In the genomic region with DNA sequence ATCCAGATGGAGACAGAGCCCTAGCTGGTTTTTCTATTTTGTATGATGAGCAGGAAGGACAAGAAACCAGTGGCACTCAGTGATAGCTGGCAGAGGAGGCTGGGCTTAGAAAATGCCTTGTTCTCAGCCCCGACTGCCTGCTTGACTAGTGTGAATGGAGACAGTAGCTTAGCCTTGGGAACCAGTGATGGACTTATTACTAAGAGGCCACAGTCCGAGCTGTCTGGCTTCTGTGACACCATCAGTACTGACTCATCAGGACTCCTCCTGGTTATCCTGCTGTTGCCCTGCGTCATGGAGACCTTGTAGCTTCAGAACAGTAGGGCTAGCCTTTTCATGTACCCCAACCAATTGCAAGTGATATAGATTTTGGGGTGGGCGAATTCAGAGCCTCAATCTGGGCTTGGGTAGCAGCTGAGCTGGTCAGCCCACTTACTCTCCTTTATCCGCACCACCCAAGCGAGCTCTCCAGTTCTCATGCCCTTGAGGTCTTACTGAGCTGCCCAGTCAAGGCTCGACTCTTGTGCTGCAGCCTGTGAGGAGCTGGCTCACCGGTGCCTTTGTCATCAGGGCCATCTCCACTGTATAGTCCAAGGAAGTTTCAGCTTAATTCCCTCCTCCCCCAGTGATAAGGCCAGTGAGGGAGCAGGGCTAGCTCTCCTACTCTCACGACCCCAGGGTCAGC, we compare ENCODE assay signal across 25 mouse cellular contexts. TPM values are rescaled to one million over a fixed set of nuclear protein-coding genes. Genes with fewer than 3 reads are reported as not detected.
"Had no signal": no experiment of that assay in that cellular context is flagged by ENCODE, and none has a peak within 500 bp of the region (broad histone marks: within the 10 kb centered on the region; RNA-seq: fewer than 3 reads in every experiment).

No protein-coding gene starts in this region.

- H3K27me3 ChIP-seq: kidney, embryonic 15.5 days; limb, embryonic 15.5 days; liver, embryonic 13.5 days; lung, embryonic 15.5 days; midbrain, embryonic 12.5 days had no signal

- H3K27ac ChIP-seq: kidney, embryonic 15.5 days; limb, embryonic 15.5 days; liver, embryonic 13.5 days; lung, embryonic 15.5 days; macrophage; midbrain, embryonic 12.5 days had no signal

- ATAC-seq: liver, postnatal 0 days had no signal

- DNase-seq: kidney, postnatal 14 days; layer of hippocampus, adult 9-11 months; layer of hippocampus, postnatal 36 days; liver, embryonic 13.5 days; liver, postnatal 0 days; lung, postnatal 14 days; retina, postnatal 1 day; right cerebral cortex, postnatal 4 days; spleen, adult 18-20 months; thymus, adult 18-20 months; thymus, postnatal 25 days had no signal

- H3K9me3 ChIP-seq: kidney, embryonic 15.5 days; limb, embryonic 15.5 days; liver, embryonic 13.5 days; lung, embryonic 15.5 days; megakaryocyte, embryonic 14.5 days; midbrain, embryonic 12.5 days had no signal

- H3K9ac ChIP-seq: kidney, embryonic 15.5 days; limb, embryonic 15.5 days; liver, embryonic 13.5 days; liver, postnatal 0 days; lung, embryonic 15.5 days; midbrain, embryonic 12.5 days had no signal

- H3K4me2 ChIP-seq: kidney, embryonic 15.5 days; limb, embryonic 15.5 days; liver, embryonic 13.5 days; lung, embryonic 15.5 days; midbrain, embryonic 12.5 days had no signal

- H3K4me3 ChIP-seq: kidney, embryonic 15.5 days; limb, embryonic 15.5 days; liver, embryonic 13.5 days; lung, embryonic 15.5 days; megakaryocyte, embryonic 14.5 days; midbrain, embryonic 12.5 days; myocyte had no signal

RNA-seq across cellular contexts. Expression of gene Olfr1416, which starts 44.7 kb away (rescaled TPM):
- total RNA-seq: layer of hippocampus, postnatal 36 days; left cerebral cortex, adult 8-10 months; left cerebral cortex, postnatal 25 days had no signal
- polyA plus RNA-seq: kidney, embryonic 15.5 days; large intestine, adult 2 months; limb, embryonic 11.5 days; limb, embryonic 15.5 days; liver, embryonic 13.5 days; liver, postnatal 0 days; lung, embryonic 15.5 days; macrophage; midbrain, embryonic 12.5 days; myocyte; neural tube, embryonic 11.5 days; stomach, embryonic 14.5 days; urinary bladder, adult 2 months had no signal

RNA-seq across cellular contexts. Expression of gene Olfr1415, which starts 55.7 kb away (rescaled TPM):
- total RNA-seq: layer of hippocampus, postnatal 36 days; left cerebral cortex, adult 8-10 months; left cerebral cortex, postnatal 25 days had no signal
- polyA plus RNA-seq: kidney, embryonic 15.5 days; large intestine, adult 2 months; limb, embryonic 11.5 days; limb, embryonic 15.5 days; liver, embryonic 13.5 days; liver, postnatal 0 days; lung, embryonic 15.5 days; macrophage; midbrain, embryonic 12.5 days; myocyte; neural tube, embryonic 11.5 days; stomach, embryonic 14.5 days; urinary bladder, adult 2 months had no signal
